Mouse (Mus musculus) lung, postnatal 0 days (tissue): ENCODE measurements around the gene Pde4a.

Experiments
- CTCF ChIP-seq: IDR thresholded peaks from 2 replicates; pipeline ENCODE4 v1.5.1; 2016; ENCODE audit warnings: antibody characterized with exemption, mild to moderate bottlenecking
- EP300 ChIP-seq: IDR thresholded peaks from 2 replicates; pipeline ENCODE4 v1.6.1; 2016; ENCODE audit warnings: antibody characterized with exemption, mild to moderate bottlenecking, control low read depth

DNA sequence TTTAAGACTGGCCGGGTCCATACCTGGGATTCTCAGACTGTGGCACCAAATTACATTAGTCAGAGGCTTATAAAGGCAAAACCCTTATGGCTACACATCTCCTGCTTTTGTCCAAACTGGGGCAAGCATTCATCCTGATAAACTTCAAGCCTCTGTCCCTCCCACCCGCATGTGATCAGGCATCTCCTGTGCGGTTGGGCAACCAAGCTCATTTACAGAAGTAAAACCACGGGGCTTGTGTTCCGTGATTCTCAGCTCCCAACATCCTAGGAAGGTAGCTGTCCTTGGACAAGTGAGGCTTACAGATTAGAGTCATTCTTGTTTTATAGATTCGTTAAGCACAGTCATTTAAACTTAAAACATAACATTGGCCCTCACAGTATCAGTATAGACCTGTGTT, 41.3 kb downstream of the Pde4a start:
- no peak for TF ChIP-seq CTCF
- no peak for TF ChIP-seq EP300
